Mouse (Mus musculus) stomach, embryonic 16.5 days (tissue): ENCODE measurements around the gene Gm20708. TPM values are rescaled to one million over a fixed set of nuclear protein-coding genes. Genes with fewer than 3 reads are reported as not detected.
A peak's percentile ranks its signal among the peaks of the same experiment; 100 is the strongest.

Experiments used
- ATAC-seq: fragments of 200-750 bp; cut with Nextera tagmentation; 2 replicates; pipeline ENCODE4 v1.8.0; 2017; ENCODE audit warnings: moderate number of reproducible peaks, moderate TSS enrichment; ENCODE audit not compliant: insufficient read depth, low FRiP score
- H3K27ac ChIP-seq: fragments of 300-500 bp; sonication (generic); 2 replicates; pipeline ENCODE4 v1.5.1; 2014; ENCODE audit warnings: low read length
- H3K27me3 ChIP-seq: fragments of 300-500 bp; sonication (generic); 2 replicates; pipeline ENCODE4 v1.6.1; 2014; ENCODE audit warnings: low read length, control low read depth, mixed read lengths; ENCODE audit not compliant: control insufficient read depth, insufficient read depth
- H3K36me3 ChIP-seq: fragments of 300-500 bp; sonication (generic); 2 replicates; pipeline ENCODE4 v1.6.1; 2014; ENCODE audit warnings: low read length; ENCODE audit not compliant: control insufficient read depth, insufficient read depth
- H3K4me1 ChIP-seq: fragments of 300-500 bp; sonication (generic); 2 replicates; pipeline ENCODE4 v1.6.1; 2014; ENCODE audit warnings: low read length, control low read depth, mixed read lengths; ENCODE audit not compliant: control insufficient read depth, insufficient read depth
- H3K4me2 ChIP-seq: fragments of 300-500 bp; sonication (generic); 2 replicates; pipeline ENCODE4 v1.6.1; 2014; ENCODE audit warnings: low read depth, low read length, mixed read lengths
- H3K4me3 ChIP-seq: fragments of 300-500 bp; sonication (generic); replicated peaks from 2 replicates; pipeline ENCODE4 v1.5.1; 2014; ENCODE audit warnings: mild to moderate bottlenecking, low read length
- H3K9ac ChIP-seq: fragments of 300-500 bp; sonication (generic); 2 replicates; pipeline ENCODE4 v1.6.1; 2014; ENCODE audit warnings: low read length
- H3K9me3 ChIP-seq: fragments of 300-500 bp; sonication (generic); replicated peaks from 2 replicates; pipeline ENCODE4 v1.6.1; 2016; ENCODE audit warnings: low read length, control low read depth; ENCODE audit not compliant: control insufficient read depth
- WGBS: fragments of 180-500 bp; shearing (Covaris S2); extraction: QIAGEN DNeasy Blood & Tissue Kit; methylation state at CpG from one replicate; pipeline ENCODE4 v1.1.7; 2014; 5-methylcytosine and 5-hydroxymethylcytosine counted together
- polyA plus RNA-seq: library from polyadenylated mRNA; unstranded; fragments of >200 nt; fragmentation: Nextera tagmentation; extraction: Ambion mirVana; gene quantifications from 2 replicates; pipeline ENCODE4 v1.2.1, GENCODE M21; 2015

Gm20708 gene
- polyA plus RNA-seq, 1 experiment from 2014 or later = 0.68 TPM

DNA sequence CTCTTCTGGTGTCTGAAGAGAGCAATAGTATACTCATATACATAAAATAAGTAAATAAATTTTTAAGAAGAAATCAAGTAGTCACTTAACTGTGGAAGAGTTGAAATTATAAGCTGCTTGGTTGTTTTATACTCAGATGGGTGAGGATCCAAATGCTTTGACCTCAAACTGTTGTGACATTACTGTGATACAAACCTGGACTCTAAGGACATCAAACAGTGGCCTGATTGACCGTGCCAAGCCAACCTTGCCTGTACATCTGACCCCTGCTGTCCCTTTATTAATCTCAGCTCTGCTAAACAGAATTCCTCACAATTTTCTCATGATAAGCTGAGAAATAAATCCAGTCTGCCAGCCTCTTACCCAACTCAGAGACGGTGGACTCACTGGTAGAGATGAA lies 36.2 kb downstream of the Gm20708 start:
- H3K27ac ChIP-seq = no peak overlapping the region
- H3K4me2 ChIP-seq = no peak overlapping the region
- 81% methylated on average over 2 of the region's 2 CpGs for WGBS
- no peaks in the 10 kb centered on the region for H3K9me3 ChIP-seq
- H3K9ac ChIP-seq = no peak overlapping the region
- peaks cover 24% of the 10 kb centered on the region for H3K4me1 ChIP-seq
- H3K27me3 ChIP-seq = no peaks in the 10 kb centered on the region
- H3K4me3 ChIP-seq = no peak overlapping the region
- ATAC-seq = no peak
- no peaks in the 10 kb centered on the region for H3K36me3 ChIP-seq

- 0 out of 2 replicates have a peak, but pooled peaks have one; percentile 3 for ATAC-seq
- Histone ChIP-seq H3K9ac (no peak overlapping the region), H3K27ac (no peak overlapping the region), H3K27me3 (no peaks in the 10 kb centered on the region), H3K9me3 (no peaks in the 10 kb centered on the region), H3K4me1 (peaks cover 26% of the 10 kb centered on the region), H3K36me3 (no peaks in the 10 kb centered on the region), H3K4me3 (no peak overlapping the region), H3K4me2 (no peak overlapping the region)
- WGBS = 38% methylated on average over 5 of the region's 5 CpGs
These were observed 37.2 kb downstream of the Gm20708 start for GRCm38 (mm10) chr11:117846640-117847039.

DNA sequence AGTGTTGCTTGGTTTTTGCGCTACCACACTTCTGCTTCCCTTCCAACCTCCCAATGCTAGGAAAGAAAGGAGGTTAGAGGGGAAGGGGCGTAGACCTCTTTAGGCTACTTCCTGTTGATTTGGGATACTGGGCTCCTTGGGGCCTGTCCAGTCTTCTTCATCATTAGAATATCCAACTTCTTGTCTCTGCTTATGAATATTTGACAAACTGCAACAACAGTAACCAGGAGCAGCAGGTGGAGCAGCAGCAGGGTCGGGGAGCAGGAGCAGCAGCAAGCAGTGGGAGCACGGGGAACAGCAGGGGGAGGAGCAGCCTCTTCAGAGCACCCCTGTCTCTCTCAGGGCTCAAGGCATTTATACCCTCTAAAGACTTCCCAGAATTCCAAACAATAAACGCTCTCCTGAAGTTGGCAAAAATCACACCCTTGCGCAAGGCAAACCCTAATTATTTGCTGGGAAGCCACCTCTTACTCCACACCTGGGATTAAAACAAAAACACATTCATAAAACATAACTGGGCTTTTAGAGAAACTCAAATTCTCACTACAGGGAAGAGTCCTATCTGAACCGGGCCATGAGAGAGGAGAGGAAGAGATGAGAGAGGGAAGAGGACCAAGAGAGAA lies 38.2 kb downstream of the Gm20708 start:
- Histone ChIP-seq H3K4me2 (peak overlapping the region; percentile 92), H3K36me3 (0 out of 2 replicates have a peak, but pooled peaks cover 5% of the 10 kb centered on the region), H3K27me3 (no peaks in the 10 kb centered on the region), H3K4me3 (peak overlapping the region; percentile 64), H3K27ac (peak overlapping the region; percentile 98), H3K9me3 (no peaks in the 10 kb centered on the region), H3K4me1 (peaks cover 26% of the 10 kb centered on the region), H3K9ac (peak overlapping the region; percentile 90)
- ATAC-seq = no peak
- WGBS = 67% methylated on average over 7 of the region's 7 CpGs

DNA sequence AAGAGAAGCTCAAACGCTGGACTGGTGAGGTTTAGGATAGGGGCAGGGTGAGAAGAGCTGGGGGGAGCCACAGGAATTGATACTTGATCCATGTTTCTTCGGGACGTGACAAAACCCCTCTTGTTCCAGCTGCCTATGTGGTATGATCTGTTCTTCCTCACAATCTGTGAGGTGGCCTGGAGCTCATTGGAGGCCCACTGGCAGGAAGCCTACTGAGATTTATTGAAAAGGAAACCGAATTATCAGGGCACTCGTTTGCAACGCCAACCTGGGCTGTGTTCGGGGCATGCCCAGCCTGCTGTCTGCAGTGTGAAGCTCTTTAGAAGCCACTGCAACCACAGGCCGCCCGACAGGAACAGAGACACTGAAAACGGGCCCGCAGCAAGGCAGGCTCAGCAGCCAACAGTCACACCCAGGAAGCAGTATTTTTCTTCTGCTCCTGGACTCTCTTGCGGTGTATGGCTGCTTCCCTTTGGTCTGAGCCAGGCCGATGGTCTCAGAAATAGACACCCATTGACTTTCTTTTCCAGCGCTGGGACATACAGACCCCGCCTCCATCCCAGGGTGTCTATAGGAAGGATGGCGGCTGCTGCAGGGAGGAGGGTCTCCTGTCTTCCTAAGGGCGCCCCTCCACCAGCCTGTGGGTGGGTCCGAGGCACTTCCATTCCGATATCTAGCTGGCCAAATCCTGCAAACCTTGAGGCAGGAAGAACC lies 39.0 kb downstream of the Gm20708 start:
- peaks cover 6% of the 10 kb centered on the region; the same call in 1 of the 2 replicates for H3K36me3 ChIP-seq
- H3K9me3 ChIP-seq = no peaks in the 10 kb centered on the region
- 6% methylated on average over 19 of the region's 19 CpGs for WGBS
- H3K27me3 ChIP-seq = no peaks in the 10 kb centered on the region
- ATAC-seq = peak; percentile 80
- H3K9ac ChIP-seq = peak overlapping the region; percentile 90
- H3K4me2 ChIP-seq = peak overlapping the region; percentile 92
- peak overlapping the region; percentile 64 for H3K4me3 ChIP-seq
- H3K27ac ChIP-seq = peak overlapping the region; percentile 98
- peaks cover 26% of the 10 kb centered on the region for H3K4me1 ChIP-seq

- H3K4me1 ChIP-seq = peaks cover 26% of the 10 kb centered on the region
- under 1% methylated on average over 51 of the region's 51 CpGs for WGBS
- peak within 1 kb of the TSS; percentile 92 for H3K4me2 ChIP-seq
- ATAC-seq = peak; percentile 95
- peak within 1 kb of the TSS; percentile 90 for H3K9ac ChIP-seq
- no peaks in the 10 kb centered on the region for H3K9me3 ChIP-seq
- peaks cover 6% of the 10 kb centered on the region; the same call in 1 of the 2 replicates for H3K36me3 ChIP-seq
- peak within 1 kb of the TSS; percentile 98 for H3K27ac ChIP-seq
- H3K27me3 ChIP-seq = no peaks in the 10 kb centered on the region
- peak within 1 kb of the TSS; percentile 64 for H3K4me3 ChIP-seq
These were observed 39.7 kb downstream of the Gm20708 start, which contains the start of gene Birc5 for GRCm38 (mm10) chr11:117848985-117849671. TSS of gene Birc5 (plus strand) at chr11:117849251.

GRCm38 (mm10) chr11:117852875-117853274 lies 43.4 kb downstream of the Gm20708 start:
- no peak for ATAC-seq
- Histone ChIP-seq H3K27me3 (no peaks in the 10 kb centered on the region), H3K9ac (no peak overlapping the region), H3K9me3 (no peaks in the 10 kb centered on the region), H3K36me3 (peaks cover 26% of the 10 kb centered on the region), H3K4me1 (peaks cover 20% of the 10 kb centered on the region), H3K4me2 (no peak overlapping the region), H3K27ac (no peak overlapping the region), H3K4me3 (no peak overlapping the region)
- 79% methylated on average over 3 of the region's 3 CpGs for WGBS

- Histone ChIP-seq H3K27ac (no peak overlapping the region), H3K4me2 (no peak overlapping the region), H3K4me3 (no peak overlapping the region), H3K4me1 (peaks cover 14% of the 10 kb centered on the region), H3K9me3 (no peaks in the 10 kb centered on the region), H3K9ac (no peak overlapping the region), H3K36me3 (peaks cover 26% of the 10 kb centered on the region), H3K27me3 (no peaks in the 10 kb centered on the region)
- WGBS = 91% methylated on average over 9 of the region's 9 CpGs
- no peak for ATAC-seq
These were observed 44.8 kb downstream of the Gm20708 start for GRCm38 (mm10) chr11:117854241-117854640.

DNA sequence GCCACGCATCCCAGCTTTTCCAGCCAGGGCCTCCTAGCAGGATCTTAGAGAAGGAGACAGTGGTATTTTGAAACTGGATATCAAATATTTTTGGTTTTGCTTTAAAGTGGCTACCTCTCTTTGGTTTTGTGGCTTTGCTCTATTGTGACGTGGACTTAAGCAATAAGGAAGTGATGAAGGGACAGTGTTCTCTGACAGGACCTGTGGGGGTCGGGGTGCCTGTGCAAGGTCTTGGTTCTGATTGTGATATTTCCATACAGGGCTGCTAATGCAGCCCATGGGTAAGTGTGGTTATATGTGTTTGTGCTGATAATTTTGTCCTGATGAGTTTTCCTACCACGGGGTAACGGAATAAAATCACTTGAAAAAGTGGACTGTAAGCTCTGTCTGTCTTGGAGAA lies 45.9 kb downstream of the Gm20708 start:
- H3K4me1 ChIP-seq = peaks cover 5% of the 10 kb centered on the region
- 92% methylated on average over 5 of the region's 5 CpGs for WGBS
- ATAC-seq = no peak
- no peak overlapping the region for H3K4me2 ChIP-seq
- H3K9ac ChIP-seq = no peak overlapping the region
- H3K27me3 ChIP-seq = peaks cover 6% of the 10 kb centered on the region; the same call in 1 of the 2 replicates
- H3K36me3 ChIP-seq = peaks cover 26% of the 10 kb centered on the region
- no peaks in the 10 kb centered on the region for H3K9me3 ChIP-seq
- H3K4me3 ChIP-seq = no peak overlapping the region
- no peak overlapping the region for H3K27ac ChIP-seq

DNA sequence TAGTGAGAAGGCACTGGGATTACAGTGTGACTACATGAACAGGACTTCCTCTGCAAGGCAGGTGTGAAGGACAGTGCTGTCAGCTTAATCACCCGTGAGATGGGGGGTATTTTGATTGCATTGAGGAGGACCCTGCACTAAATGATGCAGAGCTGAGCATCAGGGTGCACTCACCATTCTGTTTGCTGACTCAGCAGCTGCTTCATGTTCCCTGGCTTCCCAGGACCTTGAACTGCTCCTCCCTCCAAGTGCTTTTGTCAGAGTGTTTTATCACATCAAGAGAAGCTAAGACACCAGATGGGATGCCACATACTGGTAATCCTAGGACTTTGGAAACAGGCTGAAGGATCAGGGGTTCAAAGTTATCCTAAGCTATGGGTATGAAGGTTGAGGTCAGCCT lies 46.5 kb downstream of the Gm20708 start:
- no peak for ATAC-seq
- WGBS = 78% methylated on average over 1 of the region's 1 CpGs
- no peak overlapping the region for H3K4me3 ChIP-seq
- peaks cover 26% of the 10 kb centered on the region for H3K36me3 ChIP-seq
- no peak overlapping the region for H3K4me2 ChIP-seq
- H3K9ac ChIP-seq = no peak overlapping the region
- H3K4me1 ChIP-seq = 0 out of 2 replicates have a peak, but pooled peaks cover 2% of the 10 kb centered on the region
- no peak overlapping the region for H3K27ac ChIP-seq
- H3K27me3 ChIP-seq = peaks cover 13% of the 10 kb centered on the region
- no peaks in the 10 kb centered on the region for H3K9me3 ChIP-seq
